Mouse (Mus musculus) cerebellum, adult 2 months (tissue): ENCODE measurements at regions not wholly inside any gene's neighbourhood (a gene's known extent, or its start where the extent isn't known, plus 50 kb on each side); places are given as distances from the start of the nearest gene placed in this dataset.
A peak's percentile ranks its signal among the peaks of the same experiment; 100 is the strongest.

ENCODE experiments used
- DNase-seq, 2 experiments: peaks; one replicate each; pipeline ENCODE4 v3.0.0; 2021
- H3K27ac ChIP-seq: fragments of 200-500 bp; 2 replicates; pipeline ENCODE4 v1.5.1; 2012; ENCODE audit warnings: low read length, control low read depth, inconsistent platforms; ENCODE audit not compliant: insufficient read depth
- H3K27me3 ChIP-seq: fragments of 200-500 bp; 2 replicates; pipeline ENCODE4 v1.6.1; 2012; ENCODE audit warnings: inconsistent platforms, mild to moderate bottlenecking, low read length, moderate library complexity; ENCODE audit not compliant: control insufficient read depth, insufficient read depth
- H3K4me1 ChIP-seq: fragments of 200-500 bp; 2 replicates; pipeline ENCODE4 v1.6.1; 2011; ENCODE audit warnings: low read length; ENCODE audit not compliant: control insufficient read depth, insufficient read depth
- H3K4me3 ChIP-seq: fragments of 200-500 bp; replicated peaks from 2 replicates; pipeline ENCODE3; 2011; ENCODE audit warnings: mild to moderate bottlenecking, low read depth, low read length, control low read depth; ENCODE audit not compliant: insufficient read depth
- CTCF ChIP-seq: fragments of 200-500 bp; IDR thresholded peaks from 2 replicates; pipeline ENCODE4 v1.5.1; 2011; ENCODE audit warnings: low read depth, mild to moderate bottlenecking, control low read depth, low read length, moderate library complexity, borderline replicate concordance; ENCODE audit not compliant: insufficient read depth
- POLR2A ChIP-seq: fragments of 200-500 bp; IDR thresholded peaks from 2 replicates; pipeline ENCODE4 v1.6.1; 2011; ENCODE audit warnings: low read length, control low read depth, borderline replicate concordance; ENCODE audit not compliant: insufficient read depth
- WGBS: fragments of 180-500 bp; shearing (Covaris S2); methylation state at CpG from one replicate; pipeline ENCODE4 v1.1.7; 2018; 5-methylcytosine and 5-hydroxymethylcytosine counted together

DNA sequence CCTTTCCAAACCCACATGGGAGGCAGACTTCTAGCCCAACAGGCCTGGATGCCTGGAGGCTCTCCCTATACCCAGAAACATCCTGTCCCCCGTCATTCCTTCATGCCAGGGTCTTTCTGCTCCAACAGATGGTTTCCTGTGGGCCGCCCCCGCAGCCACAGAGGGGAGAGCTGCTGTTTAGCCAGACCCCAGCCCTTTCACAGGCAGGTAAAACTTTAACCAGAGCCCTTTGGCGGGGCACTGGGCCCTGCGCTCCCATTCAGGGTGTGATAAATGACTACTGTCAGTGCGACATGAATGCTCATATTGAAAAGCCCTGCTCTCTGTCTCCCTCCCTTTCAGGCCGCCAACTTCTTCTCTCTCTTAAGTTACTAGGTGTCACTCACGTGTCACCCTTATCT, 108.4 kb upstream of the Top1 start:
- H3K4me3 ChIP-seq: no peak overlapping the region
- no peak overlapping the region for H3K27ac ChIP-seq
- H3K4me1 ChIP-seq: no peaks in the 10 kb centered on the region
- no peak for DNase-seq
- H3K27me3 ChIP-seq: no peaks in the 10 kb centered on the region; the same call in 1 of the 2 replicates
- no peak for TF ChIP-seq CTCF
- TF ChIP-seq POLR2A: no peak
- 76% methylated on average over 8 of the region's 8 CpGs for WGBS

DNA sequence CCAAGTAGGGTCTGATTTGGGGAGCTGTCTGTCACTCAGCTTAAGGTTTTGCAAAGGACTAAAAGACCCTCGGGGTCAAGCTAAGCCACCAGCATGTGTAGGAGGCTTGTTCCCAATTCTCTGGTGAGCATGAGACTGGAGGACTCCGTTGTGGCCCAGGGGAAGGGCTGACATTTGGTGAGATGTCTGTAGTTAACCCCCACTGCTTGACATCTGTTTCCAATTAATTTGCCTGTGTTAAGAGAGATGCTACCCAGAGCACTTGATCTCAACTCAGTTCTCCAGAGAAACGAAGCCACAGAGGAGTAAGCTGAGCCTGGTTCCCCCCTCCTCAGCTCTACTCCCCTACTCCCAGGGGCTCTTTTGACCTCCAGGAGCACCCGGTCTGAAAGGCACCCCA, 100.2 kb upstream of the Top1 start:
- Histone ChIP-seq H3K27ac (no peak overlapping the region), H3K27me3 (no peaks in the 10 kb centered on the region; the same call in 1 of the 2 replicates), H3K4me1 (peaks cover 5% of the 10 kb centered on the region), H3K4me3 (no peak overlapping the region)
- DNase-seq: peak in 1 of 2 experiments; percentile 17
- 9% methylated on average over 4 of the region's 4 CpGs for WGBS
- TF ChIP-seq CTCF (no peak), POLR2A (no peak)

DNA sequence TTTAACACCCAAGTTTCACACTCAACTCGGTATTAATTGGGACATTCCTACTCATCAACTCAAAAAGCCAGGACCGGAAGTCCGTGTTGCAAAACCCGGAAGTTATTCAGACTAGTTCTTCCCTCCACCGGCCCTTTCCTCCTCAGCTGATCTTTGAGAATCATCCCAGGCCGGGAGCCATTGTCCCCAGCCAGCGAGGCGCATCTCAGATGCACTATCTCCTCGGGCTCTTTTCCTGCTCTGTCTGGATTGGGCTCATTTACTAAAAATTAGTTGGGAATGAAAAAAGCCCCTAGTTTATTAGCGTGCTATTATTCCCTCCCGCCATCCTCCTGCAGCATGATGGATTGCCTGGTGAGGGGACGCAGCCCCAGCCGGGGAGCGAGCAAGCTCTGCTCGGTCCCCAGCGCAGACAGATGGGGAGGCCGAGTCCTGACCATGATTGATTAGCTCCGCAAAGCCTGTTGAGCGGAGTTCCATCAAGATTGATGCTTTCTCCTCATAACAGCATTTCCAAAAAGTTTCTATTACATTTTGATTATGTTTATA, 93.5 kb upstream of the Top1 start:
- DNase-seq: no peak
- no peaks in the 10 kb centered on the region for H3K4me1 ChIP-seq
- no peak overlapping the region for H3K4me3 ChIP-seq
- 79% methylated on average over 19 of the region's 19 CpGs for WGBS
- TF ChIP-seq POLR2A: no peak
- TF ChIP-seq CTCF: no peak
- no peak overlapping the region for H3K27ac ChIP-seq
- H3K27me3 ChIP-seq: no peaks in the 10 kb centered on the region; the same call in 1 of the 2 replicates

DNA sequence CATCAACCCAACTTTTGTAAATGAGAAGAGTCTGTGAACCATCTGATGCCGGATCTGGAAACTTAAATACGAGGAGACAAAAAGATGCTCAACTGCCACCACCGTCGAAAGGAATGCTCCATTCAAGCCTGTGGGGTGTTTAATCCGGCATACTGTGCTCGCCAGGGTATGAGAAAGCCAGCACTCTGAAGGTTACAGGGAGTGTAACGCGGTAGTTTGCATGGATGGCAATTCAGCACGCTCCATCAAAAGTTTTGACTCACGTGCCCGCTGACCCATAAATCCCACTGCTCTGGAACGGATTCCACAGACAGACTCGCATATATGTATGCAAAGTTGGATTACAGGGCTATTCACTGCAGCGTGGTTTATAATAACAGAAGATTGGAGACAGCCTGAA, 84.0 kb upstream of the Top1 start:
- DNase-seq: no peak
- 20% methylated on average over 14 of the region's 14 CpGs for WGBS
- Histone ChIP-seq H3K4me3 (no peak overlapping the region), H3K4me1 (no peaks in the 10 kb centered on the region), H3K27me3 (no peaks in the 10 kb centered on the region), H3K27ac (no peak overlapping the region)
- TF ChIP-seq POLR2A (no peak), CTCF (no peak)

DNA sequence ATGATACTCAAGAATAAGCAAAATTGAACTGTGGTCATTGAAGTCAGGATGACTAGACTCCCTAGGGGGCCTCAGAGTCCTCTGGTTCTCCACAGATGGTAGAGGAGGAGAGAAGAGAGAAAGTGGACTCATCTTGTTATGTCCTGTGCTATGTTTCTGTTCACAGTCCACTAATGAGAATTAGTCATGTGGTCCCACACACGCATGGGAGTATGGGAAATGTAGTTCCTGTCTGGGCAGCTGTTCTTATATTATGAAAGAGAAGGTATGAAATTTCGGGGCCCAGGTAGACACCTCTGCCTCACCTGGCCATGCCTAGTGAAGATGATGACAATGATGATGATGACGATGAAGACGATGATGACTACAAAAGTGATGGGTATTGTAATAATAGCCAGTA, 77.9 kb upstream of the Top1 start:
- no peak overlapping the region for H3K4me3 ChIP-seq
- TF ChIP-seq CTCF (no peak), POLR2A (no peak)
- H3K27ac ChIP-seq: no peak overlapping the region
- H3K27me3 ChIP-seq: no peaks in the 10 kb centered on the region
- 95% methylated on average over 4 of the region's 4 CpGs for WGBS
- DNase-seq: no peak
- no peaks in the 10 kb centered on the region for H3K4me1 ChIP-seq

DNA sequence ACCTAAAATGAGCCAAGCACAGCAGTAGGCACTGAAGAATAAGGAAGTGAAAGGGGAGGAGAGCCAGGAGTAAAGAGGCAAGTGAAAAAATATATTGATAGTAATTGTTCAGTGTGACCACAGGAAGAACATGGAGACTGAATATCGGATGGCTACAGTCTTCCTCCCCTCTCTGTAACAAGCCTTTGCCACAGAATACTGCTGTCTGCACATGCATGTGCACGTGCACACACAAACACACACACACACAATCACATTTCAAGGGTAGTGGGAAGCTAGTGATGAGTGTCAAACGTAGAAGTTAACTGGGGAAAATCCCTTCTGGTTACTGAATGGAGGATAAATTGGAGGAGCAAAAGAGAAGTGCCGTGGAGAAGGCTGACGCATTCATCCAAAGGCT, 76.2 kb upstream of the Top1 start:
- no peak for DNase-seq
- 81% methylated on average over 5 of the region's 5 CpGs for WGBS
- H3K27me3 ChIP-seq: no peaks in the 10 kb centered on the region
- H3K4me1 ChIP-seq: no peaks in the 10 kb centered on the region
- no peak overlapping the region for H3K27ac ChIP-seq
- TF ChIP-seq POLR2A (no peak), CTCF (no peak)
- H3K4me3 ChIP-seq: no peak overlapping the region

DNA sequence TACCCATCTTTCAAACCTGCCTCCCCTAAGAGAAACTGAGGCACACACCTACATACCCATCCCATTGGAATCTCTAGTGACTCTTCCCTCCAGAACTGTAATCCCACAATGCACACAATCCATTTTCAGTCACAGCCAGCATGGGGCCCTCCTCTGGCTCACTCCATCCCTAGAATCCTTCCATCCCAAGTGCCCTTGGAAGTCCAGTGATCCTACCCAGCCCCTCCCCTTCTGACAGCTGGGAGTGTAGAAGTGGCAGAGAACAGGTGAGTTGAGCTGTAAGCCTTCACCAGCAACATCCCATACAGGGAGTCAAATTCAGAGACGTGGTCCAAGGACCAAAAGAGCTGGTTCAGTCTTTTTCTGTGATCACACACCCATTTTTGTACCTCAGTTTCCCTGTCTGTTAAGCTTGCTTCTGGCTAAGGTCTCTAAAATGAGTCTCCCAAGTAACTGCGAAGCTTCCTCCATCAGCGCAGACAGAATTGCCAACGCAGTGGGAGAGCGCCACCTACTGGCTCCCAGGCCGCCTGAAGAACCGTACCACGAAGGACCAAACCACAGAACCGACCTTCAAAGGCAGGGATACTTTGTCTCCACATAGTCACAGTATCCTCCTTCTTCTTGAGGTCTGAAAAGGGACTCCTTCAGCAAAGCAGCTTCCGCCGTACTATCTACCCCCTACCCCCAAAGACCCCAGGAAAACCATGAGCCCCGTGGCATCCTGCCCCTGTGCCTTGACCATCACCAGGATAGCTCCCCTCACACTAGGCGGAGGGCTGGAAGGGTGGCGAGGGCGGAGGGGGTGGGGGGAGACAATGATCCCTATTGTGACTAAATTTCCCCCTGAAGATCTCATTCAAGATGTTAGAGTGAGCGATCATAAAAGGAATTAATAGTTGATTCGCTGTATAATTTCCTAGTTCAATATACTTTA, 67.0 kb upstream of the Top1 start:
- Histone ChIP-seq H3K27me3 (no peaks in the 10 kb centered on the region; the same call in 1 of the 2 replicates), H3K4me3 (no peak overlapping the region), H3K4me1 (no peaks in the 10 kb centered on the region), H3K27ac (no peak overlapping the region)
- WGBS: 10% methylated on average over 17 of the region's 17 CpGs
- TF ChIP-seq POLR2A (no peak), CTCF (peak; percentile 95)
- DNase-seq: peak; percentile 51 to 71

DNA sequence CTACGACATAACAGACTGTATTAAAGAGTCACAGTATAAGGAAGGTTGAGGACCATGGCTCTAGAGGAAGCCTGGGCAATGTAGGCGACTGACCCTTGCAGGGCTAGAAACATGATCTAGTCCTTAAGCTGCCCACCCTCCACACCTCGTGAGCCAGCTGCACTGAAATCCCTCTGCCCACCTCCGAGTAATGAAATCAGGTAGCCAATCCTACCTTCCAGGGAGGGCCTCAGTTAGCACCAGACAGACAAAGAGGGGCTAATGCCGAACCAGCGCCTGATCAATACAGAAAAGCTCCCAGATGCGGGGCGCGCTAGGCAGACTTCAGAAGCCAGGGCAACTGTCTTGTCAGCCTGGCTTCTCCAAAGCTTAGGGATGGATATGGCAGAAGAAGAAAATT, 65.4 kb upstream of the Top1 start:
- Histone ChIP-seq H3K27me3 (peaks cover 3% of the 10 kb centered on the region; the same call in 1 of the 2 replicates), H3K27ac (no peak overlapping the region), H3K4me1 (no peaks in the 10 kb centered on the region), H3K4me3 (no peak overlapping the region)
- DNase-seq: no peak
- TF ChIP-seq CTCF (no peak), POLR2A (no peak)
- WGBS: 57% methylated on average over 9 of the region's 9 CpGs
